Mouse (Mus musculus) embryonic facial prominence, embryonic 13.5 days (tissue): Measurements from ENCODE around the gene Trpc3. TPM values are rescaled to one million over a fixed set of nuclear protein-coding genes. Genes with fewer than 3 reads are reported as not detected.
"Not testable (repeated sequence)": the region's sequence is repeated elsewhere in the genome, so short reads cannot be mapped to it uniquely, and the experiment has no call there.

Experiments used
- ATAC-seq: fragments of 200-750 bp; cut with Nextera tagmentation; 2 replicates; pipeline ENCODE4 v1.8.0; 2017; ENCODE audit warnings: low read depth; ENCODE audit not compliant: insufficient number of reproducible peaks, insufficient read depth, low FRiP score, low TSS enrichment
- H3K27ac ChIP-seq: fragments of 300-500 bp; sonication (generic); 2 replicates; pipeline ENCODE4 v1.5.1; 2015; ENCODE audit warnings: moderate library complexity, mild to moderate bottlenecking, inconsistent platforms
- H3K27me3 ChIP-seq: fragments of 300-500 bp; sonication (generic); 2 replicates; pipeline ENCODE4 v1.6.1; 2015; ENCODE audit warnings: mild to moderate bottlenecking, inconsistent platforms
- H3K36me3 ChIP-seq: fragments of 300-500 bp; sonication (generic); 2 replicates; pipeline ENCODE4 v1.6.1; 2015; ENCODE audit warnings: mild to moderate bottlenecking, inconsistent platforms
- H3K4me1 ChIP-seq: fragments of 300-500 bp; sonication (generic); 2 replicates; pipeline ENCODE4 v1.6.1; 2015; ENCODE audit warnings: inconsistent platforms
- H3K4me2 ChIP-seq: fragments of 300-500 bp; sonication (generic); 2 replicates; pipeline ENCODE4 v1.6.1; 2015; ENCODE audit warnings: moderate library complexity, mild to moderate bottlenecking, inconsistent platforms
- H3K4me3 ChIP-seq: fragments of 300-500 bp; sonication (generic); 2 replicates; pipeline ENCODE4 v1.5.1; 2015; ENCODE audit warnings: mild to moderate bottlenecking, inconsistent platforms
- H3K9ac ChIP-seq: fragments of 300-500 bp; sonication (generic); 2 replicates; pipeline ENCODE4 v1.6.1; 2015; ENCODE audit warnings: mild to moderate bottlenecking, inconsistent platforms
- H3K9me3 ChIP-seq: fragments of 300-500 bp; sonication (generic); 2 replicates; pipeline ENCODE4 v1.6.1; 2016; ENCODE audit warnings: inconsistent platforms
- WGBS: fragments of 180-500 bp; shearing (Covaris S2); methylation state at CpG from one replicate; pipeline ENCODE4 v1.1.7; 2015; ENCODE audit warnings: mixed read lengths; 5-methylcytosine and 5-hydroxymethylcytosine counted together
- polyA plus RNA-seq: library from polyadenylated mRNA; unstranded; fragments of >200 nt; fragmentation: Nextera tagmentation; extraction: Ambion mirVana; gene quantifications from 2 replicates; pipeline ENCODE4 v1.2.1, GENCODE M21; 2015

Trpc3 gene
- polyA plus RNA-seq, 1 experiment from 2014 or later: 3.6 TPM

DNA sequence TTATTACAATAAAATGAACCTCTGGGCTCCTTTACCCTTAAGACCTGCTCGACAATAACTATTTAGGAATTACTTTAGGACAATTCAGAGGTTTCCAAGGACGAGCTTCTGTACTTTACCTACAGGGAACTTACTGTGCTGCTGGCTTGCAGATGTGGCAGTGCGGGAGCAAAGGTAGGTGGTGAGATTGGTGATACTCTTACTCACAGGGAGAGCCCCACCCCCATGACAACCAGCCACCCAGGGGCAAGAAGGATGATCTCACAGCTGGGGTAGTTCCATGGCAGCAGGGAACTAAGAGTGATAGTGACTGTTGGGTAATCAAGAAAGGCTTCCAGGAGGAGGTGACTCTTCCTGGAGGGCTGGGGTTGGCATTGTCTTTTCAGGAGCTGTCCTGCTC lies 46.6 kb downstream of the Trpc3 start:
- no peak for ATAC-seq
- Histone ChIP-seq H3K4me3 (no peak overlapping the region), H3K4me1 (no peaks in the 10 kb centered on the region), H3K9ac (no peak overlapping the region), H3K27me3 (no peaks in the 10 kb centered on the region), H3K4me2 (no peak overlapping the region), H3K9me3 (no peaks in the 10 kb centered on the region), H3K36me3 (no peaks in the 10 kb centered on the region), H3K27ac (no peak overlapping the region)
- 83% methylated on average over 3 of the region's 3 CpGs for WGBS

DNA sequence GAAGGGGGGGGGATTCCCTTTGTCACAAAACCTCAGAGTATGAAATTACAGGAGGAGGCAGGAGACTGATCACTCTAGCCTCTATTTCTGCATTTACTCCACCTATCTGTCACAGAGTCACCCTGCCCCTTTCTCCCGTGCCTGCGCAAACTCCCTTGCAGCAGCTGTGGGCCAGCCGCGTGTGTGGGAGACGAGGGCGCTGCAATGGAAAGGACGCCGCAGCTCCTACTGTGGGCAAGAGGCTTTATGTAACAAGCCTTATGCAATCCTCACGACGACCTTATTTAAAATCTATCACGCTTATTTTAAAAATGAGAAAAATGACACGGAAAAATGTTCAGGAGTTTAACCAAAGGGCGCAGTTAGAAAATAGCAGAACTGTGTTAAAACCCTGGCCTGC lies 47.2 kb downstream of the Trpc3 start:
- Histone ChIP-seq H3K27ac (no peak overlapping the region), H3K4me2 (no peak overlapping the region), H3K36me3 (no peaks in the 10 kb centered on the region), H3K4me1 (no peaks in the 10 kb centered on the region), H3K9ac (no peak overlapping the region), H3K4me3 (no peak overlapping the region), H3K27me3 (no peaks in the 10 kb centered on the region), H3K9me3 (no peaks in the 10 kb centered on the region)
- ATAC-seq: no peak
- WGBS: 69% methylated on average over 13 of the region's 13 CpGs

DNA sequence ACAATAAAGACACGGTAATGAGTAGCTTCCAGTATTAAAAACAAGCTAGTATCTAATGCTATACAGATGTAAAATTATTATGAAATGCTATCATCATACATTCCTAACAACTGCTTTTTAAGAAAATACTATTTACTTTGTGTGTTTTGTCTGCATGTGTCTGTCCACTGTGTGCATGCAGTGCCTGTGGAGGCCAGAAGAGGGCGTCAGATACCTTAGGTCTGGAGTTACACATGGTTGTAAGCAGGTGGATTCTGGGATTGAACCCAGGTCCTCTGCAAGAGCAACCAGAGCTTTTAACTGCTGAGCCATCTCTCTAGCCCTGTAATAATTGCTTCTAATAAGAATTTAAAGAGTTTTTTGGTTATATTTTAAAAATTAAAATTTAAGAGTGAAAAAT lies 49.2 kb downstream of the Trpc3 start:
- Histone ChIP-seq H3K4me2 (no peak overlapping the region), H3K27ac (no peak overlapping the region), H3K4me3 (no peak overlapping the region), H3K4me1 (no peaks in the 10 kb centered on the region), H3K9ac (no peak overlapping the region), H3K9me3 (no peaks in the 10 kb centered on the region), H3K27me3 (no peaks in the 10 kb centered on the region), H3K36me3 (no peaks in the 10 kb centered on the region)
- no peak for ATAC-seq
- WGBS: 61% methylated on average over 2 of the region's 2 CpGs

DNA sequence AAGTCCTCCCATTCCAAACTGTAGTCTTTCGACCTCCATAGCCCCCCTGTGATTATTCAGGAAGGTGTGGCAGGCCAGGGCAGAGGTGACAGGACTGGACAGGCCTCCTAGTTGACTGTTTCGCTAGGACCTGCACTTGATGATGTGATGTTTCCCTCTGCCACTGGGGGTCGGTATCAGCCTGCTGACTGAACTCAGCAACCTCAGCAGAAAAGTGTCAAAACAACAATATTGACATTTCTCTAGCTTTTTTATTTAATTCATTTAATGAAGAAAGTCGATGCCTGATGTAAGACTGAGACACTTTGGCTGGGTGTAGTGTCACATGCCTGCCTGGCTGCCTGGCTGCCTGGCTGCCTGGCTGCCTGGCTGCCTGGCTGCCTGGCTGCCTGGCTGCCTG lies 54.5 kb downstream of the Trpc3 start:
- Histone ChIP-seq H3K4me2 (no peak overlapping the region), H3K9me3 (no peaks in the 10 kb centered on the region), H3K36me3 (no peaks in the 10 kb centered on the region), H3K27ac (no peak overlapping the region), H3K4me3 (no peak overlapping the region), H3K4me1 (no peaks in the 10 kb centered on the region), H3K9ac (no peak overlapping the region), H3K27me3 (no peaks in the 10 kb centered on the region)
- no peak for ATAC-seq
- 13% methylated on average over 4 of the region's 4 CpGs for WGBS

DNA sequence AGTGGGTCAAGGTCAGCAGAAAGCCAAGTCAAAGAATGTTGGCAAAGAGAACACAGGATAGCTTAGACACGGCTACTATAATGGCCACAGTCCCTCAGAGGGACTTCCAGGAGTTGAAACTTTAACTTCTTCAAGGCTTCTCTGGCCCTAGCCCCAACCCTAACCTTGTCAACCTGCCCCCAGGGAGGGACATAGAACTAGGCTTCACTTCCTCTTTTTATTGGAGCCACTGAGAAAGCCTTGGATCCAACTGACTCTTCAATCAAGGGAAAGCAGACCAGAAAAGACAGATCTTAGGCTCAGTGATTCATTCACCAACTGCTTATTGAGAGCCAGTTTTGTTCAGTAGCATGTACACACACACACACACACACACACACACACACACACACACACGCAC lies 63.2 kb downstream of the Trpc3 start:
- no peak overlapping the region for H3K9ac ChIP-seq
- H3K9me3 ChIP-seq: no peaks in the 10 kb centered on the region
- no peaks in the 10 kb centered on the region for H3K4me1 ChIP-seq
- WGBS: 77% methylated on average over 2 of the region's 2 CpGs
- no peaks in the 10 kb centered on the region for H3K27me3 ChIP-seq
- no peak overlapping the region for H3K4me3 ChIP-seq
- no peaks in the 10 kb centered on the region for H3K36me3 ChIP-seq
- ATAC-seq: no peak
- no peak overlapping the region for H3K27ac ChIP-seq
- no peak overlapping the region for H3K4me2 ChIP-seq

DNA sequence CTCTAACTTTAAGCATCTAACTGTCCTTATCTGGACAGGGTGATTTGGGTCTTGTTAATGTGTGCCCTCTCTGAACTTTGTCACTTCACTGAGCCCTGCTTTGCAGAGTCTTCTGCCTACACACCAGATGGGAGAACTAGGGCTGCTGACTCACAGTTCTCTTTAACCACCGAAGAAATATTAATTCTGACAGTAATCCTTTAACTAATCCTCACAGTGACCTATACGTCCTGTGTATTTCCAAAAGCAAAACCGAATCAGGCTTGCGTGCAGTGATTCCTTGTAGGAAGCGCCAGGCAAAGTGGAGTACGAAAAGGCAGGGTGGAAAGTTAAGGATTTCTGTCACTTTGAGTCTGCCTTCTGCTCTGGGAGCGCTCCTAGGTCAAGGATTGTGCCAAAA lies 71.8 kb downstream of the Trpc3 start:
- Histone ChIP-seq H3K9ac (no peak overlapping the region), H3K4me2 (no peak overlapping the region), H3K27me3 (no peaks in the 10 kb centered on the region), H3K4me1 (peaks cover 4% of the 10 kb centered on the region; the same call in 1 of the 2 replicates), H3K9me3 (no peaks in the 10 kb centered on the region), H3K27ac (no peak overlapping the region), H3K4me3 (no peak overlapping the region), H3K36me3 (no peaks in the 10 kb centered on the region)
- WGBS: 65% methylated on average over 7 of the region's 7 CpGs
- ATAC-seq: no peak

DNA sequence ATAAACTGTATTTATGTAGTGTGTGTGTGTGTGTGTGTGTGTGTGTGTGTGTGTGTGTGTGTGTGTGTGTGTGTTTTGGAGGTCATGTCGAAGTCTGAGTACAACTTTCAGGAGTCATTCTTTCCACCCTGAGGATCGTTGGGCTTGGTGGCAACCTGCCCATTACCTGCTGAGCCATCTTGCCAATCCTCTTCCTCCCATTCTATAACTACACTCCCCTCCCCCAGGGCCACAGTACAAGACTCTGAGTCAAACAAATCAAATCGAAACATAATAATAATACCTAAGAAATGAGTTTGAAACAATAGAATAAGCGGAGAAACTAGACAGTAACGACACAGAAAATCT lies 76.1 kb downstream of the Trpc3 start:
- WGBS: 75% methylated on average over 5 of the region's 5 CpGs
- Histone ChIP-seq H3K36me3 (no peaks in the 10 kb centered on the region), H3K4me1 (peaks cover 9% of the 10 kb centered on the region; the same call in 1 of the 2 replicates), H3K9me3 (no peaks in the 10 kb centered on the region), H3K4me3 (no peak overlapping the region), H3K27ac (no peak overlapping the region), H3K9ac (no peak overlapping the region; the same call in 1 of the 2 replicates), H3K4me2 (peak overlapping the region; percentile 68), H3K27me3 (no peaks in the 10 kb centered on the region)
- no peak for ATAC-seq

DNA sequence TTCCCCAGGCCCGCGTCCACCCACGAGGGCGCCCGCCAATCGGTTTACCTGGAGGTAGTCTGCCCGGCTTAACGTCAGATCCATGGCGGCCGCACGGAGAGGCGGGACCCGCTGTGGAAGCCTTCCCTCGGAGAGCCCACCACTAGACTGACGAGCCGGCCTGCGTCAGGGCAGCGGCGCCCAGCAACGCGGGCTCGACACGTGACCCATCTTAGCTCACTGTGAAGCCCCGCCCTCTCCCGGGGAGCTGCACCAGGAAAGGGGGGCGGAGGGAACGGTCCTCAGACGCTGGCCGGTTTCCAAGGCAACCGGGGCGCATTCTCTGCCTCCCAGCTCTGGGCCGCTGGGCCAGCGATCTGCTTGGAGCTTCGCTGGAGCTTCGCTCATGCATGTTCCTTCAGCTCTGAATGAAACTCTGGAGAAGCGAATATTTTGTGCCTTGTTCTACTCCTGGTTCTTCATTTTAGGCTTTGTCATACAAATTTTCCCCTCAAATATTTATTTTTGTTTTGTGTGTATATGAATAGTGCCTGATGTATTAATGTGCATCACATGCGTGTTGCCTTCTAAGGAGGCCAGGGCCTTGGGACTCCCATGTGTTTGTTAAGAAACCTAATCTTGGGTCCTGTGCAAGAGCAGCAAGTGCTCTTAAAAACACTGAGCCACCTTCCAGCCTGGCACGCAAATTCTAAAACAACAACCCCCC lies 76.6 kb downstream of the Trpc3 start, which contains the start of gene Bbs7:
Gene Bbs7, minus strand, starts transcription at position 276 of the 706 bp plus-strand sequence.
- peak within 1 kb of the TSS; percentile 68 for H3K4me2 ChIP-seq
- peak within 1 kb of the TSS; percentile 87 for H3K9ac ChIP-seq
- peak within 1 kb of the TSS; percentile 66 for H3K27ac ChIP-seq
- WGBS: 4% methylated on average over 37 of the region's 38 CpGs
- H3K4me1 ChIP-seq: peaks cover 9% of the 10 kb centered on the region; the same call in 1 of the 2 replicates
- no peaks in the 10 kb centered on the region for H3K9me3 ChIP-seq
- H3K4me3 ChIP-seq: peak within 1 kb of the TSS; percentile 73
- H3K36me3 ChIP-seq: no peaks in the 10 kb centered on the region
- ATAC-seq: peak; percentile 100
- H3K27me3 ChIP-seq: no peaks in the 10 kb centered on the region

DNA sequence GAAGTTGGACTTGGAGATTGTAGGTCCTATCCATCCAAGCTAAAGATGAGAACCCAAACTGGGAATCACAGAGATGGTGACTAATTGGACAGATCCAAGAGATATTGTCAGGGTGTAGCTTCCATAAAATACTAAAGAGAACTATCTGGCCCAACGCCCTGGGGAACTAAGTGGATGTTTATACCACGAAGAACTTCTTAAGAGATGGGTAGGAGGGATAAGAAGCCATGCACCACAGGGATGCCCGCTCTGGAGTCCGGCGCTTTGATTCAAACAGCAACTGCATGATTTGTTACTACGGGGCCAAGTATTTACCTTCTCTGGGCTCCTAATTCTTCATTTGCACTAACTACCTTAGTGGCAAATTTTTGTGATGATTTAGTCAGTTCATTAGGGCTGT lies 77.3 kb downstream of the Trpc3 start:
- H3K9me3 ChIP-seq: no peaks in the 10 kb centered on the region
- no peaks in the 10 kb centered on the region for H3K27me3 ChIP-seq
- H3K36me3 ChIP-seq: no peaks in the 10 kb centered on the region
- peak overlapping the region; percentile 73 for H3K4me3 ChIP-seq
- WGBS: 6% methylated on average over 6 of the region's 6 CpGs
- peak overlapping the region; percentile 66 for H3K27ac ChIP-seq
- H3K9ac ChIP-seq: peak overlapping the region; percentile 87
- H3K4me2 ChIP-seq: peak overlapping the region; percentile 68
- 0 out of 2 replicates have a peak, but pooled peaks have one; percentile 6 for ATAC-seq
- H3K4me1 ChIP-seq: peaks cover 9% of the 10 kb centered on the region; the same call in 1 of the 2 replicates

DNA sequence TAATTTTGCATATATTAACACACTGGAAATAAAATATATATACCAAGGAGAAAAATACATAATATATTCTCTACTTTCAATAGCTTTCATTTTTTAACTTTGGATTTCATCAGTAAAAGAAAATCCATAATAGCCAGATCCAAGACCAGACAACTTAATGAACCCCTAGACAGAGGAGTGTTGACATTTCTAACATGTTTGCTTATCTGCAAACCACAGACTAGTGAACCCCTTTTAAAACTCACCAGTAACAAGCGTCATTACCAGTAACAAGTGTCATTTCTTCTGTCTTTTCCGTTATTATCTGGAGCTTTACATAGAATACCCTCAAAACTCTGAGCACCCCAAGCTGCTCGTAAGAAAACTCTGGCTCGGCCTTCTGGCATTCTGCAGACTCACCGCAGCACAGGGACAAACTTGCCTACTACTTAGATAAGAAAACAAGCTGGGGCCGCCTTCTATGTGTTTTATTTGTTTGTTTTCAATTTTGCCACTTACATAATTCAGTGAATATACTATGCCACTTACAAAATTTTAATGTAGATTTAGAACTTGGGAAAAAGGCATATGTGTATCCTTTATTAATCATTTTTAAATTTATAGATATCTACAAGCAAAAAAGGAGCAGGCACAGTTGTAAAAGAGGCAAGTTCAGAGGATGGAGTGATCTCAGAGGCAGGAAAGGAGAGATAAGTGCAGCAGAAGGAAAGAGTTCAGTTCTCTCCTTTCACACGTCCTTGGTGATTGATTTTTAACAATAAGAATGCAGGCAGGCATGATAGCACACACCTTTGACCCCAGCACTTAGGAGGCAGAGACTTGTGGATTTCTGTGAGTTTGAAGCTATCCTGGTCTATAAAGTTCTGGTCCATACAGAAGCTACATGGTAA lies 83.8 kb downstream of the Trpc3 start:
- ATAC-seq: no peak
- H3K27ac ChIP-seq: no peak overlapping the region

DNA sequence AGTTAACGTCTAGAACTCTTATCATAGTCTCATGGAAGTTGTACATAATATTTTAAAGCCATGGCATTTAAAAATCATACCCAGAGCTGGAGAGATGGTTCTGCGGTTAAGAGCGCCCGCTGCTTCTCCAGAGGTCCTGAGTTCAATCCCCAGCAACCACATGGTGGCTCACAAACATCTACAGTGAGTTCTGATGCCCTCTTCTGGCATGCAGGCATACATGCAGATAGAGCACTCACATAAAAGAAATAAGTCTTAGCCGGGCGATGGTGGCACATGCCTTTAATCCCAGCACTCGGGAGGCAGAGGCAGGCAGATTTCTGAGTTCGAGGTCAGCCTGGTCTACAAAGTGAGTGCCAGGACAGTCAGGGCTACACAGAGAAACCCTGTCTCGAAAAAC lies 90.2 kb downstream of the Trpc3 start:
- not testable (repeated sequence) for H3K27me3 ChIP-seq, H3K4me1 ChIP-seq, H3K27ac ChIP-seq, H3K4me3 ChIP-seq, H3K9me3 ChIP-seq, H3K4me2 ChIP-seq, ATAC-seq, H3K9ac ChIP-seq
- WGBS: 90% methylated on average over 9 of the region's 9 CpGs
- H3K36me3 ChIP-seq: peaks cover 20% of the 10 kb centered on the region

More for the DNA sequence above, 83.8 kb downstream of the Trpc3 start:
- Histone ChIP-seq H3K9me3 (no peaks in the 10 kb centered on the region), H3K27me3 (no peaks in the 10 kb centered on the region), H3K4me3 (no peak overlapping the region), H3K36me3 (peaks cover 9% of the 10 kb centered on the region), H3K4me2 (no peak overlapping the region), H3K4me1 (no peaks in the 10 kb centered on the region), H3K9ac (no peak overlapping the region)
- 83% methylated on average over 7 of the region's 7 CpGs for WGBS

DNA sequence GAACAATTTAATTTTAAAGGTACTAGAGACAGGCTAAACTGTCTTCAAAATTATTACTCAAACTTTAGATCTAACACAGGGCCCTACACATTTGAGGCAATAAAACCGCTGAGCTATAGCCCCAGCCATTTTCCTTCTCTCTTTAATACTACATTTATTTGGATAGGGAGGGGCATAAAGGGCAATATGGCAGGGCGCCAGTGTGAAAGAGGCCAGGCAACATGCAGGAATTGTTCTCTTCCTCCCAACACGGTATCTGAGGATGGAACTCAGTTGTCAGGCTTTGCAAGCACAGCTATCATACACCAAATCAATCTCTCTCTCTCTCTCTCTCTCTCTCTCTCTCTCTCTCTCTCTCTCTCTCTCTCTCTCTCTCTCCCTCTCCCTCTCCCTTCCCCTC lies 91.2 kb downstream of the Trpc3 start:
- WGBS: 75% methylated on average over 3 of the region's 3 CpGs
- no peak for ATAC-seq
- H3K4me3 ChIP-seq: no peak overlapping the region
- no peak overlapping the region for H3K9ac ChIP-seq
- H3K36me3 ChIP-seq: peaks cover 21% of the 10 kb centered on the region
- H3K4me2 ChIP-seq: no peak overlapping the region
- H3K9me3 ChIP-seq: no peaks in the 10 kb centered on the region
- no peaks in the 10 kb centered on the region for H3K27me3 ChIP-seq
- H3K4me1 ChIP-seq: no peaks in the 10 kb centered on the region
- no peak overlapping the region for H3K27ac ChIP-seq
